Mouse (Mus musculus) gastrocnemius, postnatal 14 days (tissue): ENCODE results near the gene Zfp644. TPM values are rescaled to one million over a fixed set of nuclear protein-coding genes. Genes with fewer than 3 reads are reported as not detected.

Source experiments
- DNase-seq: peaks from one replicate; pipeline ENCODE4 v3.0.0; 2021; ENCODE audit warnings: mixed read lengths
- intact Hi-C: fragments of 180-260 bp; cut with DNase I; formaldehyde crosslinking; loops from one replicate; pipeline ENCODE4 v1.15.1; 2025; ENCODE audit warnings: low total_unique reads
- total RNA-seq, 2 experiments: library from RNA; stranded (reverse); gene quantifications; 2 replicates each; pipeline ENCODE4 v1.2.3; 2021

Gene Zfp644
- total RNA-seq, 2 experiments from 2014 or later, result 40.2 to 43.9 TPM

GRCm38 (mm10) chr5:106672597-106672996 lies 24.5 kb downstream of the Zfp644 start:
- intact Hi-C loops, result no loop called here
- DNase-seq, result no peak

GRCm38 (mm10) chr5:106671893-106672292 lies 25.2 kb downstream of the Zfp644 start:
- DNase-seq, result no peak
- intact Hi-C loops, result no loop called here

- no peak for DNase-seq
These were observed 32.2 kb downstream of the Zfp644 start for GRCm38 (mm10) chr5:106664910-106665309.

DNA sequence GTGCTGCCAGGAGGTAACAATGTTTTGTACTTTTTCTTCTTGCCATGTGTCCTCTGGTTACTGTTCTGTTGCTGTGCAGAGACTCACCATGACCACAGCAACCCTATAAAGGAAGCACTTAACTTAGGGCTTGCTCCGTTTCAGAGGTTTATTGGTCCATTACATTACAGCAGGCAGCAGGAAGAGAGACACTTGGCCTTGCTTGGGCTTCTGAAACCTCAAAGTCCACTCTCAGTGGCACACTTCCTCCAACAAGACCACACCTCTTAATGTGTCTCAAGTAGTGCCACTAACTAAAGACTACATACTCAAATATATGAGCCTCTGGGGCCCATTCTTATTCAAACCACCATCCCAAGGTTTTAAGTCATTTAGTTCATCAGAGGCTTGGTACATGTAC lies 36.2 kb downstream of the Zfp644 start:
- intact Hi-C loops, result no loop called here
- DNase-seq, result no peak

More at GRCm38 (mm10) chr5:106664910-106665309, 32.2 kb downstream of the Zfp644 start:
- intact Hi-C loops, result no loop called here

DNA sequence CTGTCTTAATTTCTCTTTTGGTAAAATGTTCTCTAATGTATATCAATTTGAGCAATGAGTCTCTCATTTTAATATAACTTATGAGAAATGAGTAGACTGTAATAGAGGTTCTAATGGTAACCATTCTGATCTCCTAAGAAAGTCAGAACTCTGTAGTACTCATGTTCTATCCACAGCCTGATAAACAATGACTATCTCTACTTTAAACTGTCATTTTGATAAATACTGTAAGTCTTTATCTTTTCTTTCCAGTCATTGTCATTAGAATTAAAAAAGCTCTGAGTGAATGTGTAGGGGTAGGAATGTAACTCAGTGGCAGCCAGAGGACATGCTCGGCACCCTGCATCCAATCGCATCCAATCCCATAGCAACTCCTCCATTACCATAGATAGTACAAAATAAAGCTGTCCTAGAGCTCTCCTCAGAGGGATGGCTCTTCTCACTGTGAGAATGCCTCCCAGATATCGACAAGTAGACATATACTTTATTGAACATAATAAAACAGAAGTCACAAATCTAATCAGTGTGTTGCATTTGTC lies 44.2 kb downstream of the Zfp644 start:
- no peak for DNase-seq
- intact Hi-C loops, result no loop called here

GRCm38 (mm10) chr5:106652220-106652753 lies 44.8 kb downstream of the Zfp644 start:
- DNase-seq, result no peak
- intact Hi-C loops, result no loop called here

DNA sequence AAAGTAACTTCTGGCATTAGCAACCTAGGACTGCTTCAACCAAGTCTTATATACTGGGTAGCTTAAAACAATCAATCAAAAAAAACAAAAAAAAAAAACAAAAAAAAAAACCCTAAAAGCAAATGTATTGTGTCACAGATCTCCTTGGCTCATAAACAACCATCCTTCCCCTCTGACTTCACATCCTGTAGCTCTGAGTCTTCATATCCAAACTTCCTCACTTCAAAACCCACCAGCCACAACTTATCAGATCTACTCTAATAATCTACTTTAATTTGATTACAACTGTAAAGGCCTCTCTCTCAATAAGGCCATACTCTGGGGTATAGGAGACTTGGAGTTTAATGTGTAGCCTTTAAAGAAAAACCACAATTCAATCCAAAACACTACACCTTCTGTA lies 47.1 kb downstream of the Zfp644 start:
- no peak for DNase-seq
- intact Hi-C loops, result loop anchor here (10.0 kb wide), 2 partner anchors 185 to 285 kb away; no protein-coding TSS in a partner anchor

DNA sequence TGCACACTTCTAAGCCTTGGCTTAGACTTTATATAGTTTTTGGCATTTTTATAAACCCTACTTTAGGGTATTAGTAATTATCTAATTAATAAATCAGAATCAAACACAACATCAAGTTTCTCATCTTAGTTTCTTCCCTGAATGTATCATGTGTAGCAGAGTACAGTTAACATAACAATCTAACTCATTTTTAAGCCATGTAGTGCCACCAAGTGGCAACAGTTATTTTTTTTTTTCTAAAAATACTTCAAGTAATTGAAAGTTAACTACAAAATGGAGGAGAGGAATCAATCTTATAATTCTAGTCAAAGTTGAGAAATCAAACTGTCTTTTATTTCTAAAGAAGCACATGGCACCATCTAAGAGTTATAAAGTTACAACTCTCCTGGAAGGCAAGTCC lies 47.6 kb downstream of the Zfp644 start:
- no peak for DNase-seq
- intact Hi-C loops, result loop anchor here (10.0 kb wide), 2 partner anchors 185 to 285 kb away; no protein-coding TSS in a partner anchor

- intact Hi-C loops, result loop anchor here (10.0 kb wide), 2 partner anchors 179 to 279 kb away; no protein-coding TSS in a partner anchor
- no peak for DNase-seq
These were observed 53.7 kb downstream of the Zfp644 start for GRCm38 (mm10) chr5:106643434-106643833.

- no peak for DNase-seq
These were observed 55.2 kb downstream of the Zfp644 start for GRCm38 (mm10) chr5:106641876-106642275.

GRCm38 (mm10) chr5:106640235-106640809 lies 56.8 kb downstream of the Zfp644 start:
- DNase-seq, result no peak
- intact Hi-C loops, result loop anchor here (10.0 kb wide), 2 partner anchors 176 to 276 kb away; no protein-coding TSS in a partner anchor

More at GRCm38 (mm10) chr5:106641876-106642275, 55.2 kb downstream of the Zfp644 start:
- intact Hi-C loops, result loop anchor here (10.0 kb wide), 2 partner anchors 177 to 277 kb away; no protein-coding TSS in a partner anchor

DNA sequence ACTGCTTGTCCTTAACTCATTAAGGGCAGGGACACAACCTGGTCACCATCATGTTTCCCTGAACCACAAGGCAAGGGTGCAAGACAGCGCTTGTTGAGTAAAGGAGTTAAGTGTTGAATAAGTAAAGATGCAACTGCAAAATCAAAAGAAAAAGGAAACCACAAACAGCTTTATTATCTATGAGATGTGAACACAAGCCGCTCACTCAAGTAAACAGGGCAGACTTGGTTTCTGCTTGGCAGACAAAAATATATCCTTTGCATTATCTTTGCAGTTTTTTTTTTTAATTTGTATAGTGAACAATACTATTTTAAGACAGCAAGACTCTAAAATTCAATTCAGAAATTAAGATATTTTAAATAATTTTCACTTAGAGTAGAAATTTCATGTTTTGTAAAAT lies 57.5 kb downstream of the Zfp644 start:
- DNase-seq, result no peak
- intact Hi-C loops, result loop anchor here (10.0 kb wide), 2 partner anchors 175 to 275 kb away; no protein-coding TSS in a partner anchor

DNA sequence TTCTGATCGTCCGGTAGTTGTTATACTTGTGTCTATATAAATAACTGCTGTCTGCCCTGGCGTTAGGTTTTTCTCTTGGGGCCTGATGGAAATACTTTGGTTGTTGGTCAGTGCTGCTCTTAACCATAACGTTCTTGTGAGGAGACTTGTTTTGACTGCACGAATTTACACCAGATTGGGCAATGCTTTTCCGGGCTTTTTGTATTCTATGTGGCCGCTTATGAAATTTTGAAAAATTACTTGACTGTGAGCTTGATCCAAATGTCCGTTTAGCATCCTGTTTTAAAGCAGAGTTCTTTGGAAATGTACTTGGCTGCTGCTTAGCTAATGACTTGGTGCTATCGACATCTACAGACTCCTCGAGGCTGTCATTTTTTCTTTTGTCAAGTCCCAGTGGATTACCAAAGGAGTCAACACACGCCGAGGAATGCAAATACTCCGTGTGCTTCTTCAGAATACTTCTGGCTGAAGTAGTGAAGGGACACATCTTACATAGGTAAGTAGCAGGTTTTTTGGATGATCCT lies 60.6 kb downstream of the Zfp644 start:
- intact Hi-C loops, result no loop called here
- no peak for DNase-seq

GRCm38 (mm10) chr5:106628369-106629149 lies 68.5 kb downstream of the Zfp644 start:
- intact Hi-C loops, result no loop called here
- no peak for DNase-seq

- DNase-seq, result no peak
- intact Hi-C loops, result no loop called here
These were observed 73.8 kb downstream of the Zfp644 start for GRCm38 (mm10) chr5:106623337-106623736.

- no peak for DNase-seq
- intact Hi-C loops, result no loop called here
These were observed 74.9 kb downstream of the Zfp644 start for GRCm38 (mm10) chr5:106622193-106622592.

DNA sequence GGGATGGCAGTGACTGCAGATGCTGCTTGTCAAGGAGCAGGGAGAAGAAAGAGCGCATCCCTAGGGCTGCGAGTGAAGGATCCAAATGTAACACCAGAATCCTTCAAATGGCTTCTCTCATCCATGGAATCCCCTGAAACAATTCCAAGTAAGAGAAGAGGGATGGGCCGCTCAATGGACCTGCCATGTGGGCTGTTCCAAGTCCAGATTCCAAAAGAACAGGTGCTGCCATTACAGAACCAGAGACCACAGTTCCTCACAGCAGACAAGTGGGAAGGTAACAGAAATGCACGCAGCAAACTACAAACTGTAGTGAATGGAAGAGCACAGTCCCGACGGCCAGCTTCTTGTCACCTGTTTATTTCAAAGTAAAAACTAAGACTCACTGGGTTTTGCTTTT lies 76.6 kb downstream of the Zfp644 start:
- no peak for DNase-seq
- intact Hi-C loops, result no loop called here

GRCm38 (mm10) chr5:106615006-106615405 lies 82.1 kb downstream of the Zfp644 start:
- DNase-seq, result no peak
- intact Hi-C loops, result no loop called here

DNA sequence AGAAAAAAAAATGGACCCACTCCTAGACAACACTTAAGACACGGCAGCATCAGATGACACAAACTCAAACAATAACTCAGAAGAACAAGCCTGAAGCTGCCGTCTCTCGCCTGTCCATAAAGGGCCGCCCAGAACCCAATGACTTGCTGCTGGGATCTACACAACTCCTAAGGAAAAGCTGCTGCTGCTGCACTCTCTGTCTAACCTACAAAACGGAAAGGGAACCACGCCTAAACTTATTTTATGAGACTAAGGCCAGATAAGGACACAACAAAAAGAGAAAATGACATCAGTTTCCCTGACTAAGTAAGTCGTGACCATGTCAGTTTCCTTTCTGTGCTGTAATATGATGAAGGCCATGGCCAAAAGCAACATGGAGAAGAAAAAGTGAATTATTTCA lies 82.5 kb downstream of the Zfp644 start:
- no peak for DNase-seq
- intact Hi-C loops, result no loop called here

GRCm38 (mm10) chr5:106612151-106612550 lies 84.9 kb downstream of the Zfp644 start:
- intact Hi-C loops, result no loop called here
- no peak for DNase-seq
